Mouse (Mus musculus): Measurements from ENCODE around the gene Epp13. TPM values are rescaled to one million over a fixed set of nuclear protein-coding genes. Genes with fewer than 3 reads are reported as not detected.
"Not testable (repeated sequence)": the region's sequence is repeated elsewhere in the genome, so short reads cannot be mapped to it uniquely, and the experiment has no call there.

Gene Epp13
- polyA plus RNA-seq, 1 experiment from 2014 or later: not detected

DNA sequence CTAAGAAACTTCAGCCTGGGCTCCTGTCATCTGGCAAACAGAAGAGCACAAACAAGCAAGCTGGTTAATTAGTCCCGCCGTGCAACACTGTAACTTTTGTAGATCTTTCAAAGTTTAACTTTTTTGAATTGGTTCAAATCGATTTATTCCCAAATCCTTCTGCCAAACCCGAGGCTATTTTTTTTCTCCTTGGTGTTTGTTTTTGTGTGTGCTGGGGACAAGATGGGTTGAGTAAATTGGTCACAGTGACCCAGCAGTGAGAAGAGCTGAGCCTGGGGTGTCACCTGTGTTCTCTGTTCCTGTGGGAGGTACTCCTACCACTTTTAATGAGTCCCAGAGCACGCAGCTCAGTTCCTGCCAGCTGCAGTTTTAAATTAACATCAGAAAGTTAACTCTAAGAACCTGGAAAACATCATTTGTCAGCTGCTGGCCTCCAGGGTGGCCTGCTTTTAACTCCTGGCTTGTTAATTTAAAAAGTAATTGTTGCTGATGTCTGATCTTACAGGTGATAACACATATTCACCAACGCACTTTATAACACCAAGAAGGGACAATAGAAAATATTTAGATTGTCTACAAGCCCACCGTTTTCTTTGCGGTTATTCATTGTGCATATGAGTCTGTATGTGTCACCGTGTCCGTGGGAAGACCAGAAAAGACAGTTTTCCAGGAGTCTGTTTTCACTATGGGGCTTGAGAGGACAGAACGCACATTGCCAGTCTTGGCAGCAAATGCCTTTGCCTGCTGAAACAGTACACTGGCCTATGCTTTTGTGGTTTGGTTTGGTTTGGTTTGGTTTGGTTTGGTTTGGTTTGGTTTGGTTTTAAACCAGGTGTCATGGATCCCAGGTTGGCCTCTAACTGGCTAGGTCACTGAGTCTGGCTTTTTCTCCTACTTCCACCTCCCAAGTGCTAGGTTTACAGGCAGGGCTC lies 7.9 kb upstream of the Epp13 start:
- 65% methylated on average over 11 of the region's 11 CpGs for WGBS
- H3K9ac ChIP-seq (replicated peaks; ENCODE audit: low read depth, low read length): no peak overlapping the region
- no peaks in the 10 kb centered on the region for H3K4me1 ChIP-seq (replicated peaks; ENCODE audit: control insufficient read depth, insufficient read depth, low read length)
- no peak overlapping the region for H3K4me3 ChIP-seq (replicated peaks; ENCODE audit: low read length)
- H3K4me2 ChIP-seq (ENCODE audit: low read length): no peak overlapping the region
- H3K27me3 ChIP-seq (replicated peaks; ENCODE audit: control insufficient read depth, insufficient read depth, low read length): no peaks in the 10 kb centered on the region
- ATAC-seq: no peak
- H3K27ac ChIP-seq (ENCODE audit: low read length): no peak overlapping the region
- H3K36me3 ChIP-seq (ENCODE audit: control insufficient read depth, insufficient read depth): no peaks in the 10 kb centered on the region
- no peaks in the 10 kb centered on the region for H3K9me3 ChIP-seq (ENCODE audit: control insufficient read depth, low read length)

GRCm38 (mm10) chr7:6254451-6254850 lies 1.9 kb downstream of the Epp13 start:
- no peak overlapping the region for H3K27ac ChIP-seq (ENCODE audit: low read length)
- H3K4me2 ChIP-seq (ENCODE audit: low read length): no peak overlapping the region
- H3K4me1 ChIP-seq (replicated peaks; ENCODE audit: control insufficient read depth, insufficient read depth, low read length): no peaks in the 10 kb centered on the region
- WGBS: 94% methylated on average over 5 of the region's 5 CpGs
- H3K36me3 ChIP-seq (ENCODE audit: control insufficient read depth, insufficient read depth): no peaks in the 10 kb centered on the region
- no peaks in the 10 kb centered on the region for H3K9me3 ChIP-seq (ENCODE audit: control insufficient read depth, low read length)
- H3K27me3 ChIP-seq (replicated peaks; ENCODE audit: control insufficient read depth, insufficient read depth, low read length): no peaks in the 10 kb centered on the region
- no peak overlapping the region for H3K9ac ChIP-seq (replicated peaks; ENCODE audit: low read depth, low read length)
- no peak for ATAC-seq
- H3K4me3 ChIP-seq (replicated peaks; ENCODE audit: low read length): no peak overlapping the region

DNA sequence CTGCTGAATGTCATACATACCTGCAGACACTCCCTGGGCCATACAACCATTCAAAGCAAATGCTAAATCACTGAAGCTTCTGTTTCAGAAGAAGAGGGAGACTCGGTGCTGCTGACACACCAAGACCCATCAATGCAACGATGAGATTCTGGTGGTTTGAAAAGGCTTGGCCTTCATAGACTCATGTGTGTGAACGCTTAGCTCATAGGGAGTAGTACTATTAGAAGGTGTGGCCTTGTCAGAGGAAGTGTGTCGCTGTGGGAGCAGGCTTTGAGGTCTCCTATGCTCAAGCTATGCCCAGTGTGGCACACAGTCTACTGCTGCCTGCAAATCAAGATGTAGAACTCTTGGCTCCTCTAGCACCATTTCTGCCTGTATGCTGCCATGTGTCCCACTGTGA lies 4.9 kb downstream of the Epp13 start:
- Histone ChIP-seq H3K4me3 (replicated peaks; ENCODE audit: low read length) (no peak overlapping the region), H3K36me3 (ENCODE audit: control insufficient read depth, insufficient read depth) (no peaks in the 10 kb centered on the region), H3K9ac (replicated peaks; ENCODE audit: low read depth, low read length) (no peak overlapping the region), H3K9me3 (ENCODE audit: control insufficient read depth, low read length) (no peaks in the 10 kb centered on the region), H3K4me1 (replicated peaks; ENCODE audit: control insufficient read depth, insufficient read depth, low read length) (no peaks in the 10 kb centered on the region), H3K27me3 (replicated peaks; ENCODE audit: control insufficient read depth, insufficient read depth, low read length) (no peaks in the 10 kb centered on the region), H3K27ac (ENCODE audit: low read length) (no peak overlapping the region), H3K4me2 (ENCODE audit: low read length) (no peak overlapping the region)
- 84% methylated on average over 4 of the region's 4 CpGs for WGBS
- no peak for ATAC-seq

DNA sequence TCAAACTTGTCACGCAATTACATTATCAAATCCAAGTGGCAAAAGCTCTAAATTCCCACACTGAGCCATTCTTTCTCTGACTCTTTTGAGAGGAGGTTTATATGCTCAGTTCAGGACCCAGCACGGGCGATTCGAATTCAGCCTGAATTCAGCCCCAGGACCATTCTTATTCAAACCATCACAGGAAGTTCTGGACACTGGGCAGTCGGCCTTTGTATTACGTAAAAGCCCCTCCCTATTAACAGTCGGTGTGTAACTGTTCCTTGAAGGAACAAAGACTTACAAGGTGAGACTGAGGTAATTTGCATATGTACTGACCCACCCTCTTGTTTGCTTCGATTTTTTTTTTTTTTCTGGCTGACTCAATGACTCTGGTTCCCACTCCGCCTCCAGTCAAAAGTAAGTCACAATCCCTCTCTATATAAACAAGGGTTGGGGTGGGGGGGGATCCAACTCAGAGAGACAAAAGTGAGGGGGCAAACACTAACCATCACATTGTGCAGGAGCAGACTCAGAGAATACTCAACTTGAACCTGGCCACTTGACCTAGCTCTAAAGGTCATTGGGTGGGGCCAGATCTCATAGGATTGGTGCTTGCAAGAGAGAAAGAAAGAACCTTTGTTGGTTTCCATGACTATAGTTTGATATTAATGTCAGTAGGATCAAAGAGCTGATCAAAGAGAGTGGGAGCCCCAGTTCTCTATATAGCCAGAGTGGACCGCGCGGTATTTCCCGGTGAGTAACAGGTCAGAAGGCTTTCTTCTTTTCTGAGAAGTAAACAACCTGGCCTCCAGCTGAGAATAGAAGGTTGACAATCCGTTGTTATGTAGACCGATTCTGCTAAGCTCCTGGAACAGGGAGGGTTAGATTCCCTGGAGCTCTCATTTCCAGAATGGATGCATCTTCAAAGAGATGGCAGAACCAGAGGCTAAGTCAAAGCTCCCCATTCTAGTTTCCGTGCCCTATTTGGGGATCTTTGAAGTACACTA lies 6.0 kb downstream of the Epp13 start:
- H3K4me1 ChIP-seq (replicated peaks; ENCODE audit: control insufficient read depth, insufficient read depth, low read length): no peaks in the 10 kb centered on the region
- WGBS: 37% methylated on average over 16 of the region's 16 CpGs
- H3K4me2 ChIP-seq (ENCODE audit: low read length): no peak overlapping the region
- H3K9me3 ChIP-seq (ENCODE audit: control insufficient read depth, low read length): no peaks in the 10 kb centered on the region
- no peaks in the 10 kb centered on the region for H3K27me3 ChIP-seq (replicated peaks; ENCODE audit: control insufficient read depth, insufficient read depth, low read length)
- no peak overlapping the region for H3K9ac ChIP-seq (replicated peaks; ENCODE audit: low read depth, low read length)
- H3K4me3 ChIP-seq (replicated peaks; ENCODE audit: low read length): no peak overlapping the region
- H3K36me3 ChIP-seq (ENCODE audit: control insufficient read depth, insufficient read depth): no peaks in the 10 kb centered on the region
- no peak for ATAC-seq
- no peak overlapping the region for H3K27ac ChIP-seq (ENCODE audit: low read length)

DNA sequence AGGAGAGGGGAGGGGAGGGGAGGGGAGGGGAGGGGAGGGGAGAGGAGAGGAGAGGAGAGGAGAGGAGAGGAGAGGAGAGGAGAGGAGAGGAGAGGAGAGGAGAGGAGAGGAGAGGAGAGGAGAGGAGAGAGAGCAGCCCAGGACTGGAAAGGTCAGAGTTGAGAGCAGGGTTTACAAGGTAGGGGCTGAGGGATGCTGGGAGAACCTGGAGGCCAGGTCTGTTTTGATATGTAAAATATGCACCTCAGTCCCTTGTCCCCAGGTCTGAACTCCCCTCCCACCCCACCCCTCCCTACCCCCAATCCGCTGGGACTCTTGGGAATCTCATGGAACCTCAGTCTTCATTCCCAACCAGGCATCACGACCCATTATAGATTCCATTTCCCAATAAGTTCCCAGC lies 7.5 kb downstream of the Epp13 start:
- not testable (repeated sequence) for H3K9me3 ChIP-seq (ENCODE audit: control insufficient read depth, low read length); H3K4me1 ChIP-seq (replicated peaks; ENCODE audit: control insufficient read depth, insufficient read depth, low read length); H3K9ac ChIP-seq (replicated peaks; ENCODE audit: low read depth, low read length); ATAC-seq; H3K27ac ChIP-seq (ENCODE audit: low read length); H3K27me3 ChIP-seq (replicated peaks; ENCODE audit: control insufficient read depth, insufficient read depth, low read length); H3K4me3 ChIP-seq (replicated peaks; ENCODE audit: low read length); H3K36me3 ChIP-seq (ENCODE audit: control insufficient read depth, insufficient read depth); H3K4me2 ChIP-seq (ENCODE audit: low read length)
- 43% methylated on average over 2 of the region's 2 CpGs for WGBS

- no peaks in the 10 kb centered on the region for H3K4me1 ChIP-seq (replicated peaks; ENCODE audit: control insufficient read depth, insufficient read depth, low read length)
- 82% methylated on average over 3 of the region's 3 CpGs for WGBS
- H3K9me3 ChIP-seq (ENCODE audit: control insufficient read depth, low read length): no peaks in the 10 kb centered on the region
- H3K9ac ChIP-seq (replicated peaks; ENCODE audit: low read depth, low read length): no peak overlapping the region
- H3K27ac ChIP-seq (ENCODE audit: low read length): no peak overlapping the region
- H3K27me3 ChIP-seq (replicated peaks; ENCODE audit: control insufficient read depth, insufficient read depth, low read length): no peaks in the 10 kb centered on the region
- no peak overlapping the region for H3K4me3 ChIP-seq (replicated peaks; ENCODE audit: low read length)
- H3K36me3 ChIP-seq (ENCODE audit: control insufficient read depth, insufficient read depth): no peaks in the 10 kb centered on the region
- H3K4me2 ChIP-seq (ENCODE audit: low read length): no peak overlapping the region
- no peak for ATAC-seq
These were observed 9.6 kb downstream of the Epp13 start for GRCm38 (mm10) chr7:6262120-6262519.

DNA sequence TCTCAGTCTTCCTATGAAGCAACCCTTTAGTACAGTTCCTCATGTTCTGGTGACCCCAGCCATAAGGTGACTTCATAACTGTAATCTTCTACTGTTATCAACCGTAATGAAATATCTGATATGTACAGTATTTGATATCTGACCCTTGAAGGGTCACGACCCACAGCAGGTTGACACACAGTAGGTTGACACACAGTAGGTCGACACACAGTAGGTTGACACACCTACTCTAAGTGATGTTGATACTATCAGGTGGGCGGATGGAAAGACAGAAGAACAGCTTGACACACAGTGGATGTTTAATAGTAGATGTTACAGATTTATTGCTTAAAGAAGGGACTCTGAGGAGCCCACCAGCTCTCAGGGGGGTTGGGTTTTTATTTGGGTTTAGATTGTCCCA lies 10.5 kb downstream of the Epp13 start:
- Histone ChIP-seq H3K4me1 (replicated peaks; ENCODE audit: control insufficient read depth, insufficient read depth, low read length) (no peaks in the 10 kb centered on the region), H3K9ac (replicated peaks; ENCODE audit: low read depth, low read length) (no peak overlapping the region), H3K27me3 (replicated peaks; ENCODE audit: control insufficient read depth, insufficient read depth, low read length) (no peaks in the 10 kb centered on the region), H3K9me3 (ENCODE audit: control insufficient read depth, low read length) (no peaks in the 10 kb centered on the region), H3K36me3 (ENCODE audit: control insufficient read depth, insufficient read depth) (no peaks in the 10 kb centered on the region), H3K4me2 (ENCODE audit: low read length) (no peak overlapping the region), H3K4me3 (replicated peaks; ENCODE audit: low read length) (no peak overlapping the region), H3K27ac (ENCODE audit: low read length) (no peak overlapping the region)
- ATAC-seq: no peak
- 87% methylated on average over 4 of the region's 4 CpGs for WGBS

- no peak overlapping the region for H3K4me2 ChIP-seq (ENCODE audit: low read length)
- no peaks in the 10 kb centered on the region for H3K27me3 ChIP-seq (replicated peaks; ENCODE audit: control insufficient read depth, insufficient read depth, low read length)
- H3K9ac ChIP-seq (replicated peaks; ENCODE audit: low read depth, low read length): no peak overlapping the region
- no peaks in the 10 kb centered on the region for H3K4me1 ChIP-seq (replicated peaks; ENCODE audit: control insufficient read depth, insufficient read depth, low read length)
- H3K4me3 ChIP-seq (replicated peaks; ENCODE audit: low read length): no peak overlapping the region
- WGBS: 61% methylated on average over 8 of the region's 8 CpGs
- H3K9me3 ChIP-seq (ENCODE audit: control insufficient read depth, low read length): no peaks in the 10 kb centered on the region
- ATAC-seq: no peak
- no peaks in the 10 kb centered on the region for H3K36me3 ChIP-seq (ENCODE audit: control insufficient read depth, insufficient read depth)
- no peak overlapping the region for H3K27ac ChIP-seq (ENCODE audit: low read length)
These were observed 13.2 kb downstream of the Epp13 start for GRCm38 (mm10) chr7:6265695-6266094.

GRCm38 (mm10) chr7:6277906-6278305 lies 25.4 kb downstream of the Epp13 start:
- Histone ChIP-seq H3K4me2 (ENCODE audit: low read length) (no peak overlapping the region), H3K27me3 (replicated peaks; ENCODE audit: control insufficient read depth, insufficient read depth, low read length) (no peaks in the 10 kb centered on the region), H3K9me3 (ENCODE audit: control insufficient read depth, low read length) (no peaks in the 10 kb centered on the region), H3K27ac (ENCODE audit: low read length) (no peak overlapping the region), H3K4me1 (replicated peaks; ENCODE audit: control insufficient read depth, insufficient read depth, low read length) (peaks cover 1% of the 10 kb centered on the region), H3K36me3 (ENCODE audit: control insufficient read depth, insufficient read depth) (no peaks in the 10 kb centered on the region), H3K9ac (replicated peaks; ENCODE audit: low read depth, low read length) (no peak overlapping the region), H3K4me3 (replicated peaks; ENCODE audit: low read length) (no peak overlapping the region)
- 59% methylated on average over 3 of the region's 3 CpGs for WGBS
- ATAC-seq: no peak

All from forebrain, embryonic 16.5 days (tissue).